Mouse (Mus musculus) lung, postnatal 0 days (tissue): Measurements from ENCODE around the gene Spcs3. TPM values are rescaled to one million over a fixed set of nuclear protein-coding genes. Genes with fewer than 3 reads are reported as not detected.
"Not testable (repeated sequence)": the region's sequence is repeated elsewhere in the genome, so short reads cannot be mapped to it uniquely, and the experiment has no call there.

Source experiments
- ATAC-seq: fragments of 200-750 bp; cut with Nextera tagmentation; 2 replicates; pipeline ENCODE4 v1.8.0; 2017; ENCODE audit warnings: moderate library complexity
- DNase-seq: peaks from one replicate; pipeline ENCODE4 v3.0.0-alpha.2; 2016; ENCODE audit warnings: low spot score
- H3K27ac ChIP-seq: fragments of 300-500 bp; sonication (generic); 2 replicates; pipeline ENCODE4 v1.5.1; 2014; ENCODE audit warnings: antibody characterized with exemption, mild to moderate bottlenecking, low read length, mixed read lengths
- H3K27me3 ChIP-seq: fragments of 300-500 bp; sonication (generic); replicated peaks from 2 replicates; pipeline ENCODE4 v1.6.1; 2014; ENCODE audit warnings: low read length, mixed read lengths; ENCODE audit not compliant: insufficient read depth
- H3K36me3 ChIP-seq: fragments of 300-500 bp; sonication (generic); 2 replicates; pipeline ENCODE4 v1.6.1; 2014; ENCODE audit warnings: low read length, mixed read lengths; ENCODE audit not compliant: insufficient read depth
- H3K4me1 ChIP-seq: fragments of 300-500 bp; sonication (generic); 2 replicates; pipeline ENCODE4 v1.6.1; 2014; ENCODE audit warnings: antibody characterized with exemption, low read depth, low read length, mixed read lengths; ENCODE audit not compliant: insufficient read depth
- H3K4me2 ChIP-seq: fragments of 300-500 bp; sonication (generic); replicated peaks from 2 replicates; pipeline ENCODE4 v1.6.1; 2014; ENCODE audit warnings: low read depth, mild to moderate bottlenecking, low read length, moderate library complexity, mixed read lengths
- H3K4me3 ChIP-seq: fragments of 300-500 bp; sonication (generic); 2 replicates; pipeline ENCODE4 v1.5.1; 2014; ENCODE audit warnings: low read depth, low read length
- H3K9ac ChIP-seq: fragments of 300-500 bp; sonication (generic); replicated peaks from 2 replicates; pipeline ENCODE4 v1.6.1; 2014; ENCODE audit warnings: low read depth, mild to moderate bottlenecking
- H3K9me3 ChIP-seq: fragments of 300-500 bp; sonication (generic); 2 replicates; pipeline ENCODE4 v1.6.1; 2016; ENCODE audit warnings: low read length, mixed read lengths
- CTCF ChIP-seq: IDR thresholded peaks from 2 replicates; pipeline ENCODE4 v1.5.1; 2016; ENCODE audit warnings: antibody characterized with exemption, mild to moderate bottlenecking
- EP300 ChIP-seq: IDR thresholded peaks from 2 replicates; pipeline ENCODE4 v1.6.1; 2016; ENCODE audit warnings: antibody characterized with exemption, mild to moderate bottlenecking, control low read depth
- WGBS: fragments of 180-500 bp; shearing (Covaris S2); extraction: QIAGEN DNeasy Blood & Tissue Kit; methylation state at CpG from one replicate; pipeline ENCODE4 v1.1.7; 2014; 5-methylcytosine and 5-hydroxymethylcytosine counted together
- polyA plus RNA-seq: library from polyadenylated mRNA; unstranded; fragments of >200 nt; fragmentation: Nextera tagmentation; extraction: Ambion mirVana; gene quantifications from 2 replicates; pipeline ENCODE4 v1.2.1, GENCODE M21; 2015

Spcs3 gene
- polyA plus RNA-seq, 1 experiment from 2014 or later = 38.7 TPM

DNA sequence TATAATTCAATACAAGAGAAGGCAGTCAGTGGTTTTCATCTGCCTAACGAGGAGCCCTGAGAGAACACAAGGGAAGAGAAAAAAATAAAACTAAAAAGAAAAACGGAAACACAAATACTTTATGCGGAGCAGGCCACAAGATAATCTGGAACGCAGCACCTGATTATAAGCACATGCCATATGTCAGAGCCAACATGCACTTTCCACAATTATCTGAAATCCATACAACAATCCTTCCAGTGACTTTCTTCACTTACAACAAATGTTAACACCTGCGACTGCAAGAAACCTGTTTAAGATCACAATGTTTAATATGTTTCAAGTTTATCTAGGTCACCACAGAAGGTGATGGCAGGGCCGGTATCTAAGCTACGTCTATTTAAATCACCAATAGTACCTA, 1.2 kb downstream of the Spcs3 start:
- Histone ChIP-seq H3K9me3 (no peaks in the 10 kb centered on the region), H3K4me3 (peak overlapping the region; percentile 99), H3K36me3 (no peaks in the 10 kb centered on the region), H3K27ac (no peak overlapping the region), H3K9ac (0 out of 2 replicates have a peak overlapping the region, but pooled peaks have one; percentile 77), H3K4me1 (0 out of 2 replicates have a peak, but pooled peaks cover 4% of the 10 kb centered on the region), H3K4me2 (peak overlapping the region; percentile 78), H3K27me3 (no peaks in the 10 kb centered on the region)
- TF ChIP-seq CTCF = no peak
- no peak for ATAC-seq
- 35% methylated on average over 7 of the region's 7 CpGs for WGBS
- DNase-seq = no peak

DNA sequence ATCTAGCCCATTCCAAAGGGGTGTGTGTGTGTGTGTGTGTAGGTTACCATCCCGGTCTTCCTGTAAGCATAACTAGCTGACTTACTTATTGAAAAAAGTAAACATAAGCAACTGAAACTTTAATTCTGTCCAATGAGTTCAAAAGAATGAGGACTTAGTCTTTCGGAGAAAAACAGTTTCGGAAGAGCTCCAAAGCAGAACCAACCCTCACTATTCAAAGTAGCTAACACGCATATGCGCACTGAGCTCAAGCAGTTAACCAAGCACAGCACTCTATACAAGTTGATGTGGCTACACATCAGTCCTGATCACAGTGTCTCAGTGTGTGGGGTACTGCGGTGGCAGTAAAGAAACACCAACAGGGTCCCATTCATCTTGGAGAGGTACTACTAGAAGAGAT, 3.1 kb downstream of the Spcs3 start:
- H3K27ac ChIP-seq = no peak overlapping the region
- no peak for ATAC-seq
- 96% methylated on average over 6 of the region's 6 CpGs for WGBS

GRCm38 (mm10) chr8:54525606-54526005, 4.2 kb downstream of the Spcs3 start:
- no peak overlapping the region for H3K4me3 ChIP-seq
- TF ChIP-seq EP300 (no peak), CTCF (no peak)
- peaks cover 4% of the 10 kb centered on the region; the same call in 1 of the 2 replicates for H3K36me3 ChIP-seq
- WGBS = 86% methylated on average over 2 of the region's 2 CpGs
- ATAC-seq (no peak), DNase-seq (no peak)
- no peaks in the 10 kb centered on the region for H3K9me3 ChIP-seq
- no peaks in the 10 kb centered on the region for H3K27me3 ChIP-seq
- H3K9ac ChIP-seq = no peak overlapping the region
- no peak overlapping the region for H3K4me2 ChIP-seq
- H3K4me1 ChIP-seq = 0 out of 2 replicates have a peak, but pooled peaks cover 4% of the 10 kb centered on the region
- no peak overlapping the region for H3K27ac ChIP-seq

More for the DNA sequence above, 3.1 kb downstream of the Spcs3 start:
- H3K9ac ChIP-seq = no peak overlapping the region
- no peaks in the 10 kb centered on the region for H3K27me3 ChIP-seq
- H3K9me3 ChIP-seq = no peaks in the 10 kb centered on the region
- H3K36me3 ChIP-seq = no peaks in the 10 kb centered on the region; the same call in 1 of the 2 replicates
- H3K4me2 ChIP-seq = no peak overlapping the region
- TF ChIP-seq EP300 (no peak), CTCF (no peak)
- H3K4me1 ChIP-seq = 0 out of 2 replicates have a peak, but pooled peaks cover 4% of the 10 kb centered on the region
- DNase-seq = no peak
- H3K4me3 ChIP-seq = no peak overlapping the region

- H3K4me2 ChIP-seq = no peak overlapping the region
- H3K9me3 ChIP-seq = no peaks in the 10 kb centered on the region
- TF ChIP-seq CTCF (no peak), EP300 (no peak)
- no peak overlapping the region for H3K4me3 ChIP-seq
- H3K9ac ChIP-seq = no peak overlapping the region
- no peak overlapping the region for H3K27ac ChIP-seq
- H3K36me3 ChIP-seq = peaks cover 4% of the 10 kb centered on the region; the same call in 1 of the 2 replicates
- ATAC-seq (no peak), DNase-seq (no peak)
- no peaks in the 10 kb centered on the region for H3K27me3 ChIP-seq
- WGBS = 78% methylated on average over 4 of the region's 4 CpGs
- H3K4me1 ChIP-seq = no peaks in the 10 kb centered on the region
Measured at GRCm38 (mm10) chr8:54520516-54520915, 9.3 kb downstream of the Spcs3 start.

GRCm38 (mm10) chr8:54518756-54519460, 10.9 kb downstream of the Spcs3 start:
- 57% methylated on average over 10 of the region's 10 CpGs for WGBS
- no peak for TF ChIP-seq CTCF
- no peak for TF ChIP-seq EP300
- no peak overlapping the region for H3K4me3 ChIP-seq
- ATAC-seq (peak; percentile 21; the same call in 1 of the 2 replicates), DNase-seq (peak; percentile 21)
- H3K27ac ChIP-seq = no peak overlapping the region
- H3K4me1 ChIP-seq = no peaks in the 10 kb centered on the region
- H3K9ac ChIP-seq = no peak overlapping the region
- H3K36me3 ChIP-seq = peaks cover 4% of the 10 kb centered on the region; the same call in 1 of the 2 replicates
- H3K4me2 ChIP-seq = no peak overlapping the region
- H3K9me3 ChIP-seq = no peaks in the 10 kb centered on the region
- H3K27me3 ChIP-seq = no peaks in the 10 kb centered on the region

GRCm38 (mm10) chr8:54512200-54512599, 17.6 kb downstream of the Spcs3 start:
- H3K9me3 ChIP-seq, H3K36me3 ChIP-seq, H3K9ac ChIP-seq, ATAC-seq, H3K4me2 ChIP-seq, H3K4me3 ChIP-seq, H3K27me3 ChIP-seq, H3K4me1 ChIP-seq, H3K27ac ChIP-seq, DNase-seq: not testable (repeated sequence)
- 86% methylated on average over 4 of the region's 5 CpGs for WGBS
